In the genomic region with DNA sequence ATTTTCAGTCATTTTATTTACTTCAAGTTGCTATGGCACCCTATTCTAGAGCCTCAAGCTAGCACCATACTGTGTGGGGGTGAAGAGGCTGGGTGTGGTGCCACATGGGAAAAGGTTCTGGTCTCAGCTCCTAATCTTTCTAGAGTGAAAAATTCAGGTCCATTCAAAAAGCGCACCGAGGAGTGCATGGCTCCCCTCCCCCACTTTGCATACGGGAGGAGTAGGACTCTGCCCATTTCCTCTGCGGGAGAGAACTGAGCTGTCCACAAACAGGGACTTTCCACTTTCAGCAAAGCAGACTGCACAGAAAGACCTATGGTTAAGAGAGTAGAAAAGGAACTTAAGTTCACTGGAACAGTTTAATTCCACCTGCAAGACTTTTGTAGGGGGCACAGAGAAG, we compare ENCODE assay signal across 8 mouse cellular contexts. TPM values are rescaled to one million over a fixed set of nuclear protein-coding genes. Genes with fewer than 3 reads are reported as not detected.
DNase-seq lines count a peak whose midpoint lies in the region; ATAC-seq and TF ChIP-seq lines count a peak whose summit lies in the region.

No protein-coding gene starts in this region.

- peaks cover 34% of the 10 kb centered on the region for H3K79me3 ChIP-seq in C2C12 (ENCODE audit: low read depth)

- H3K27me3 ChIP-seq in C2C12 (ENCODE audit: control insufficient read depth, insufficient read depth, insufficient read length): no peaks in the 10 kb centered on the region
- no peaks in the 10 kb centered on the region for H3K27me3 ChIP-seq in embryonic facial prominence, embryonic 14.5 days (replicated peaks; ENCODE audit: control insufficient read depth, insufficient read depth, low read length)
- H3K27me3 ChIP-seq in hindbrain, embryonic 10.5 days (ENCODE audit: insufficient read depth, poor library complexity, severe bottlenecking): no peaks in the 10 kb centered on the region

- peak overlapping the region; percentile 84 for H3ac ChIP-seq in C2C12 (ENCODE audit: control insufficient read depth, insufficient read length, low read depth)

- 1% methylated on average over 4 of the region's 4 CpGs for WGBS in embryonic facial prominence, embryonic 14.5 days
- WGBS in hindbrain, embryonic 10.5 days: 0% methylated on average over 4 of the region's 4 CpGs

- H3K4me2 ChIP-seq in embryonic facial prominence, embryonic 14.5 days (ENCODE audit: low read depth, low read length): peak overlapping the region; percentile 77

- H3K27ac ChIP-seq in embryonic facial prominence, embryonic 14.5 days (replicated peaks; ENCODE audit: low read depth, low read length): peak overlapping the region; percentile 96
- H3K27ac ChIP-seq in hindbrain, embryonic 10.5 days: peak overlapping the region; percentile 93

- H3K4me3 ChIP-seq in C2C12 (ENCODE audit: insufficient read depth, poor library complexity, severe bottlenecking): peak overlapping the region; percentile 51
- H3K4me3 ChIP-seq in embryonic facial prominence, embryonic 14.5 days (ENCODE audit: low read depth, low read length): peak overlapping the region; percentile 60
- peak overlapping the region; percentile 75 for H3K4me3 ChIP-seq in hindbrain, embryonic 10.5 days

- H3K9ac ChIP-seq in embryonic facial prominence, embryonic 14.5 days (ENCODE audit: low read depth, low read length): peak overlapping the region; percentile 76

- H3K79me2 ChIP-seq in C2C12 (ENCODE audit: control insufficient read depth, insufficient read depth): peaks cover 58% of the 10 kb centered on the region

- peaks cover 11% of the 10 kb centered on the region for H3K4me1 ChIP-seq in embryonic facial prominence, embryonic 14.5 days (ENCODE audit: control insufficient read depth, insufficient read depth, low read length)
- H3K4me1 ChIP-seq in hindbrain, embryonic 10.5 days (replicated peaks): peaks cover 34% of the 10 kb centered on the region

- peak; percentile 60 for ATAC-seq in activated CD4-positive, CD25-positive, alpha-beta regulatory T cell, adult 4 months
- ATAC-seq in embryonic facial prominence, embryonic 14.5 days (ENCODE audit: low read depth): no peak
- ATAC-seq in erythroid progenitor cell, adult 5-6 weeks (replicated peaks; ENCODE audit: low FRiP score, poor library complexity, severe bottlenecking): no peak

- peak; percentile 67 for DNase-seq in embryonic facial prominence, embryonic 14.5 days (ENCODE audit: low spot score)
- peak; percentile 40 for DNase-seq in hindbrain, embryonic 10.5 days (ENCODE audit: low spot score)
- DNase-seq in layer of hippocampus, adult 9-10 months (ENCODE audit: low spot score): peak; percentile 22
- peak; percentile 62 for DNase-seq in lung, postnatal 10 days
- peak; percentile 55 to 57 for DNase-seq in right cerebral cortex, adult 2 months (ENCODE audit: low spot score in 2 of 2)

- no peak for TF ChIP-seq CTCF in C2C12 (IDR thresholded peaks at IDR 0.05; ENCODE audit: control insufficient read depth, insufficient read depth, insufficient read length)

- H3K9me3 ChIP-seq in embryonic facial prominence, embryonic 14.5 days (ENCODE audit: control insufficient read depth, low read length): no peaks in the 10 kb centered on the region
- no peaks in the 10 kb centered on the region for H3K9me3 ChIP-seq in hindbrain, embryonic 10.5 days

- H3K36me3 ChIP-seq in C2C12 (ENCODE audit: control insufficient read depth, insufficient read depth): peaks cover 36% of the 10 kb centered on the region
- H3K36me3 ChIP-seq in embryonic facial prominence, embryonic 14.5 days (ENCODE audit: control insufficient read depth, insufficient read depth, low read length): peaks cover 39% of the 10 kb centered on the region
- H3K36me3 ChIP-seq in hindbrain, embryonic 10.5 days: peaks cover 56% of the 10 kb centered on the region

TF ChIP-seq in C2C12, 6 proteins besides CTCF, POLR2A, EP300 and RAD21:
- no peak for TF ChIP-seq CEBPB (IDR thresholded peaks at IDR 0.05; ENCODE audit: low read depth)
- TF ChIP-seq FOSL1 (IDR thresholded peaks at IDR 0.05; ENCODE audit: insufficient read depth, low read length, poor library complexity, severe bottlenecking): no peak
- no peak for TF ChIP-seq MYOG (IDR thresholded peaks at IDR 0.05; ENCODE audit: control insufficient read depth, extremely low read depth, insufficient read length)
- no peak for TF ChIP-seq MAX (IDR thresholded peaks at IDR 0.05)
- TF ChIP-seq MYOD1 (IDR thresholded peaks at IDR 0.05; ENCODE audit: control insufficient read depth, insufficient read length, low read depth): no peak
- no peak for TF ChIP-seq USF1 (IDR thresholded peaks at IDR 0.05; ENCODE audit: low read depth)

RNA-seq across cellular contexts. Expression of gene Grk2, which starts 26.6 kb away (rescaled TPM):
- 56.6 TPM for polyA plus RNA-seq in C2C12 (2012; fragmentation: generic; extraction: Trizol)
- 100 to 1,000 TPM in 1 of 2 experiments, 10 to 100 TPM in 1; 83.4 to 101 TPM for polyA plus RNA-seq in activated CD4-positive, CD25-positive, alpha-beta regulatory T cell, adult 4 months (2017; shearing (Covaris generic))
- 17.0 and 18.9 TPM in 2 replicates for polyA plus RNA-seq in embryonic facial prominence, embryonic 14.5 days (2014; fragmentation: Nextera tagmentation; extraction: Ambion mirVana)
- 14.8 and 16.7 TPM in 2 replicates for polyA plus RNA-seq in hindbrain, embryonic 10.5 days (2016; fragmentation: Nextera tagmentation; extraction: Ambion mirVana)
- 71.3 and 72.8 TPM in 2 replicates for total RNA-seq in erythroid progenitor cell, adult 5-6 weeks (2015; ENCODE audit: low replicate concordance)
- total RNA-seq in erythroid progenitor cell, adult 5-6 weeks (2017; ENCODE audit: low replicate concordance): 40.5 and 47.1 TPM in 2 replicates

RNA-seq across cellular contexts. Expression of gene Ankrd13d, which starts 49.7 kb away (rescaled TPM):
- polyA plus RNA-seq in C2C12 (2012; fragmentation: generic; extraction: Trizol): 2.2 TPM
- 1 to 10 TPM; 1.5 to 2.1 TPM for polyA plus RNA-seq in activated CD4-positive, CD25-positive, alpha-beta regulatory T cell, adult 4 months (2017; shearing (Covaris generic))
- 7.6 and 9.0 TPM in 2 replicates for polyA plus RNA-seq in embryonic facial prominence, embryonic 14.5 days (2014; fragmentation: Nextera tagmentation; extraction: Ambion mirVana)
- 9.9 and 14.4 TPM in 2 replicates for polyA plus RNA-seq in hindbrain, embryonic 10.5 days (2016; fragmentation: Nextera tagmentation; extraction: Ambion mirVana)
- 0.72 and 1.3 TPM in 2 replicates for total RNA-seq in erythroid progenitor cell, adult 5-6 weeks (2015; ENCODE audit: low replicate concordance)
- 0.39 TPM in 1 of 2 replicates, not detected in the other for total RNA-seq in erythroid progenitor cell, adult 5-6 weeks (2017; ENCODE audit: low replicate concordance)
